In the genomic region with DNA sequence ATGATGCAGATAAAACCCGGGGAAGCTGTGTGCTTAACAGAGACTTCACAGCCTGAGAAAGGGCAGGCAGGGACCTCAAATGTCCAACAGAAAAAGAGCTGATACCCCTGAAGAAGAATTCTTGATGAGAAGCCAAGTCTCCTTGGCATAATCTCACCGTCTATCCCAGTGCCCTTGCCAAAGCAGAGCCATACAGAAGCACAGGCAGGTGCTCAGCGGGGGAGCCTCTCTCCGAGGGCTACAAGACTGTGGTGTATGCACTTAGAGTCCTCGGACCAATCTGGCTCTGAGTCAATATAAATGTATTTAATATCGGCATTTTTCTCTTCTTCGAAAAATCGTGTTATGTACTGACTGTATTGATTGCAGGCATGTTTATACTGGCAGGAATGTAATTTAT, we compare ENCODE assay signal across 22 mouse cellular contexts.
DNase-seq lines count a peak whose midpoint lies in the region; ATAC-seq and TF ChIP-seq lines count a peak whose summit lies in the region.
"Had no signal": no experiment of that assay in that cellular context is flagged by ENCODE, and none has a peak within 500 bp of the region (broad histone marks: within the 10 kb centered on the region; RNA-seq: fewer than 3 reads in every experiment).

No protein-coding gene starts in this region.

- TF ChIP-seq CTCF in thymus, adult 2 months (IDR thresholded peaks at IDR 0.05; ENCODE audit: borderline replicate concordance, control insufficient read depth, extremely low read depth, insufficient read depth, low read length, poor library complexity) = no peak

- WGBS in hindbrain, embryonic 13.5 days = 76% methylated on average over 8 of the region's 8 CpGs
- 56% methylated on average over 8 of the region's 8 CpGs for WGBS in hindbrain, embryonic 16.5 days
- WGBS in thymus, adult 2 months = 90% methylated on average over 8 of the region's 8 CpGs

- H3K27me3 ChIP-seq in hindbrain, embryonic 13.5 days = no peaks in the 10 kb centered on the region
- no peaks in the 10 kb centered on the region for H3K27me3 ChIP-seq in hindbrain, embryonic 16.5 days (replicated peaks; ENCODE audit: control insufficient read depth, insufficient read depth, low read length)
- H3K27me3 ChIP-seq in thymus, adult 2 months (ENCODE audit: control insufficient read depth, insufficient read depth, low read length) = no peaks in the 10 kb centered on the region
- H3K27me3 ChIP-seq: forebrain, embryonic 15.5 days; kidney, embryonic 15.5 days; limb, embryonic 15.5 days; liver, embryonic 15.5 days had no signal

- no peaks in the 10 kb centered on the region for H3K36me3 ChIP-seq in hindbrain, embryonic 13.5 days
- no peaks in the 10 kb centered on the region for H3K36me3 ChIP-seq in hindbrain, embryonic 16.5 days (ENCODE audit: control insufficient read depth, insufficient read depth, low read length)
- no peaks in the 10 kb centered on the region for H3K36me3 ChIP-seq in thymus, adult 2 months (ENCODE audit: control insufficient read depth, insufficient read depth, low read length)
- H3K36me3 ChIP-seq: forebrain, embryonic 15.5 days; heart, embryonic 10.5 days; kidney, embryonic 15.5 days; limb, embryonic 15.5 days; liver, embryonic 15.5 days had no signal

- peak; percentile 78 for DNase-seq in brain, adult 2 months (ENCODE audit: low read depth, low spot score)
- DNase-seq in cerebellum, adult 18-20 months = peak; percentile 69 to 76
- peak; percentile 66 to 85 for DNase-seq in cerebellum, postnatal 14 days
- no peak for DNase-seq in thymus, adult 2 months
- DNase-seq: adrenal gland, adult 2 months; embryo, embryonic 11 days; heart, postnatal 4 days; kidney, postnatal 36 days; right cerebral cortex, postnatal 25 days; spleen, adult 18-20 months had no signal

- no peak for TF ChIP-seq POLR2A in thymus, adult 2 months (IDR thresholded peaks at IDR 0.05; ENCODE audit: control insufficient read depth, extremely low read depth, insufficient read depth, low read length, poor library complexity)

- H3K27ac ChIP-seq in hindbrain, embryonic 13.5 days = 0 out of 2 replicates have a peak overlapping the region, but pooled peaks have one; percentile 35
- H3K27ac ChIP-seq in hindbrain, embryonic 16.5 days (ENCODE audit: low read depth, low read length) = no peak overlapping the region
- H3K27ac ChIP-seq in thymus, adult 2 months (ENCODE audit: control insufficient read depth, insufficient read depth, low read length) = no peak overlapping the region
- H3K27ac ChIP-seq: forebrain, embryonic 15.5 days; heart, embryonic 10.5 days; kidney, embryonic 15.5 days; limb, embryonic 15.5 days; liver, embryonic 15.5 days; macrophage had no signal

- H3K4me1 ChIP-seq in hindbrain, embryonic 13.5 days (replicated peaks) = peaks cover 14% of the 10 kb centered on the region
- no peaks in the 10 kb centered on the region; the same call in 1 of the 2 replicates for H3K4me1 ChIP-seq in hindbrain, embryonic 16.5 days (ENCODE audit: control insufficient read depth, insufficient read depth, low read depth, low read length)
- H3K4me1 ChIP-seq in thymus, adult 2 months (replicated peaks; ENCODE audit: control insufficient read depth, insufficient read depth, low read length) = no peaks in the 10 kb centered on the region
- H3K4me1 ChIP-seq: heart, embryonic 10.5 days; kidney, embryonic 15.5 days; limb, embryonic 15.5 days; liver, embryonic 15.5 days had no signal

- no peaks in the 10 kb centered on the region for H3K9me3 ChIP-seq in hindbrain, embryonic 13.5 days
- no peaks in the 10 kb centered on the region for H3K9me3 ChIP-seq in hindbrain, embryonic 16.5 days (ENCODE audit: control insufficient read depth, low read length)
- H3K9me3 ChIP-seq: forebrain, embryonic 15.5 days; heart, embryonic 10.5 days; kidney, embryonic 15.5 days; limb, embryonic 15.5 days; liver, embryonic 15.5 days had no signal

- H3K4me2 ChIP-seq in hindbrain, embryonic 13.5 days = no peak overlapping the region
- no peak overlapping the region for H3K4me2 ChIP-seq in hindbrain, embryonic 16.5 days (ENCODE audit: low read length)
- H3K4me2 ChIP-seq: forebrain, embryonic 15.5 days; kidney, embryonic 15.5 days; limb, embryonic 15.5 days; liver, embryonic 15.5 days had no signal

- no peak for ATAC-seq in hindbrain, embryonic 13.5 days (ENCODE audit: low FRiP score)
- no peak for ATAC-seq in hindbrain, embryonic 16.5 days
- no peak for ATAC-seq in granulocyte monocyte progenitor cell, adult 5-6 weeks (replicated peaks; ENCODE audit: poor library complexity, severe bottlenecking)
- ATAC-seq: CD4-positive, CD25-positive, alpha-beta regulatory T cell, adult 4 months; forebrain, embryonic 15.5 days; intestine, postnatal 0 days; midbrain, embryonic 16.5 days had no signal

- no peak overlapping the region for H3K9ac ChIP-seq in hindbrain, embryonic 13.5 days
- no peak overlapping the region for H3K9ac ChIP-seq in hindbrain, embryonic 16.5 days (ENCODE audit: low read depth, low read length)
- H3K9ac ChIP-seq: forebrain, embryonic 15.5 days; kidney, embryonic 15.5 days; limb, embryonic 15.5 days; liver, embryonic 15.5 days had no signal

- no peak overlapping the region for H3K4me3 ChIP-seq in hindbrain, embryonic 13.5 days
- no peak overlapping the region for H3K4me3 ChIP-seq in hindbrain, embryonic 16.5 days (ENCODE audit: low read length)
- no peak overlapping the region for H3K4me3 ChIP-seq in thymus, adult 2 months (ENCODE audit: control insufficient read depth, insufficient read depth, low read length)
- H3K4me3 ChIP-seq: forebrain, embryonic 15.5 days; heart, embryonic 10.5 days; kidney, embryonic 15.5 days; limb, embryonic 15.5 days; liver, embryonic 15.5 days had no signal
